20 mouse cellular contexts compared by ENCODE assay signal in the genomic region with DNA sequence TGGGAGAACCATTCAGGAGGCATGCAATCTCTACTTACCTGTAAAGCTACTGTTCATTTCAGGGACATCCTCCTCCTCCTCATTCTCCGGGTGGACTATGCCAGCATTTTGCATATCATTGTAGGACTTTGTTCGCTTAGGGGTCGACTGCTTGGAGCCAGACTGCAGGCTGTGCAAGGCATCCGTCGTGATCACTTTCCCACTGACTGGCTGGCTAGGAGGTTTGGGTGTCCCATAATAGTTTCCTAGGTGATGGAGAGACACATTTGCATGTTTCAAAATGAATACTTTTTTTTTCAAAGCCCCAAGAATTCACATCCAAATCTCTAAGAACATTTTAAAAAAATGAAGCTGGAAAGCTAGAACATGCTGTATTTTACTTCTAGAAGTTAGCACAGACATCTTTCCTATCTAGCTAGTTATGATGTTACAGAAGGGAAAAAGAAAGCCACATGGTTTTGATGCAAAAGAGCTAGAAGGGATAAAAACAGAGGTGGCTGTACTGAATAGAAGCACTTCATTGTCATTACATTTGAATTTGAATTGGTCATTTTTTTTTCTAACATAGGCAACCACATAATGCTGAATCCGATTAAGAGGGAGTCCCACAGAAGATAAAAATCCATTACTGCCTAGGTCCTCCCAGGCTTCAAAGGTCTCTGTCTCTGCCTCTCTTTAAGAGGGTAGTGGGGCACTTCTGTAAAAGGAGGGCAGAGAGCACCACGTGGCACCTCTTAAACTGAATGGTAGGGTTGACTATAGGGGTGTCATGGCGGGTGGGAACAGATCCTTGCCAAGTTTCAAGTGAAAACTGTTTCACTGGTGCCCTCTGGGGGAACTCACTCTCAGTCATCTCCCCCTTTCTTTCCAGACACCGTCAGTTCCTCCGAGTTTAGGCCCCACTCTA.
A peak's percentile ranks its signal among the peaks of the same experiment; 100 is the strongest.
DNase-seq lines count a peak whose midpoint lies in the region; ATAC-seq and TF ChIP-seq lines count a peak whose summit lies in the region.
"Had no signal": no experiment of that assay in that cellular context is flagged by ENCODE, and none has a peak within 500 bp of the region (broad histone marks: within the 10 kb centered on the region; RNA-seq: fewer than 3 reads in every experiment).

No protein-coding gene starts in this region.

- no peaks in the 10 kb centered on the region for H3K36me3 ChIP-seq in hindbrain, embryonic 12.5 days
- no peaks in the 10 kb centered on the region for H3K36me3 ChIP-seq in midbrain, embryonic 13.5 days
- H3K36me3 ChIP-seq: embryonic facial prominence, embryonic 12.5 days; lung, embryonic 15.5 days; stomach, embryonic 15.5 days had no signal

- peaks cover 7% of the 10 kb centered on the region; the same call in 1 of the 2 replicates for H3K4me1 ChIP-seq in cortical plate, adult 2 months (ENCODE audit: control insufficient read depth, insufficient read depth, low read length)
- H3K4me1 ChIP-seq in hindbrain, embryonic 12.5 days, result 0 out of 2 replicates have a peak, but pooled peaks cover 4% of the 10 kb centered on the region
- H3K4me1 ChIP-seq in midbrain, embryonic 13.5 days (replicated peaks), result peaks cover 14% of the 10 kb centered on the region
- H3K4me1 ChIP-seq: embryonic facial prominence, embryonic 12.5 days; lung, embryonic 15.5 days; stomach, embryonic 15.5 days had no signal

- peak; percentile 89 for DNase-seq in brain, embryonic 14.5 days (ENCODE audit: low read depth)
- DNase-seq in T-cell, adult 2 months (ENCODE audit: low spot score), result no peak
- DNase-seq in adrenal gland, adult 2 months, result no peak
- no peak for DNase-seq in cerebellum, adult 9-11 months
- no peak for DNase-seq in thymus, postnatal 10 days (ENCODE audit: low spot score in 2 of 2)
- DNase-seq: adrenal gland, postnatal 10 days; cerebellum, adult 8-10 months; gastrocnemius, postnatal 10 days; heart, postnatal 10 days; retina, postnatal 1 day; thymus, postnatal 14 days had no signal

- 30% methylated on average over 10 of the region's 10 CpGs for WGBS in hindbrain, embryonic 12.5 days
- 17% methylated on average over 10 of the region's 10 CpGs for WGBS in midbrain, embryonic 13.5 days

- no peak for TF ChIP-seq CTCF in brain, embryonic 14.5 days (IDR thresholded peaks at IDR 0.05; ENCODE audit: borderline replicate concordance, extremely low read depth, insufficient read depth, insufficient read length)
- TF ChIP-seq CTCF in cortical plate, adult 2 months (IDR thresholded peaks at IDR 0.05; ENCODE audit: extremely low read depth, insufficient read depth, low read length), result no peak

- peak overlapping the region; percentile 12; the same call in 1 of the 2 replicates for H3K4me3 ChIP-seq in cortical plate, adult 2 months (ENCODE audit: insufficient read depth, low read length)
- no peak overlapping the region for H3K4me3 ChIP-seq in hindbrain, embryonic 12.5 days
- H3K4me3 ChIP-seq in midbrain, embryonic 13.5 days (replicated peaks), result no peak overlapping the region
- H3K4me3 ChIP-seq: embryonic facial prominence, embryonic 12.5 days; lung, embryonic 15.5 days; myocyte; stomach, embryonic 15.5 days had no signal

- no peak for TF ChIP-seq POLR2A in brain, embryonic 14.5 days (IDR thresholded peaks at IDR 0.05; ENCODE audit: borderline replicate concordance, extremely low read depth, insufficient read depth, insufficient read length, poor library complexity, severe bottlenecking)
- no peak for TF ChIP-seq POLR2A in cortical plate, adult 2 months (IDR thresholded peaks at IDR 0.05; ENCODE audit: extremely low read depth, insufficient read depth, low read length)

- no peaks in the 10 kb centered on the region for H3K27me3 ChIP-seq in hindbrain, embryonic 12.5 days
- no peaks in the 10 kb centered on the region for H3K27me3 ChIP-seq in midbrain, embryonic 13.5 days
- H3K27me3 ChIP-seq: embryonic facial prominence, embryonic 12.5 days; lung, embryonic 15.5 days; stomach, embryonic 15.5 days had no signal

- ATAC-seq in hindbrain, embryonic 12.5 days (ENCODE audit: low FRiP score), result peak; percentile 95
- ATAC-seq in midbrain, embryonic 13.5 days, result peak; percentile 91
- ATAC-seq: CD4-positive, CD25-positive, alpha-beta regulatory T cell, adult 4 months had no signal

- H3K9ac ChIP-seq in hindbrain, embryonic 12.5 days, result no peak overlapping the region
- H3K9ac ChIP-seq in midbrain, embryonic 13.5 days (replicated peaks), result no peak overlapping the region
- H3K9ac ChIP-seq: embryonic facial prominence, embryonic 12.5 days; lung, embryonic 15.5 days; stomach, embryonic 15.5 days had no signal

- H3K4me2 ChIP-seq in hindbrain, embryonic 12.5 days (replicated peaks), result 0 out of 2 replicates have a peak overlapping the region, but pooled peaks have one; percentile 9
- H3K4me2 ChIP-seq in midbrain, embryonic 13.5 days (replicated peaks), result peak overlapping the region; percentile 11; the same call in 1 of the 2 replicates
- H3K4me2 ChIP-seq: embryonic facial prominence, embryonic 12.5 days; liver, embryonic 11.5 days; lung, embryonic 15.5 days; stomach, embryonic 15.5 days had no signal

- peak overlapping the region; percentile 81; the same call in 1 of the 2 replicates for H3K27ac ChIP-seq in cortical plate, adult 2 months (ENCODE audit: insufficient read depth, low read length)
- H3K27ac ChIP-seq in hindbrain, embryonic 12.5 days, result no peak overlapping the region
- peak overlapping the region; percentile 61 for H3K27ac ChIP-seq in midbrain, embryonic 13.5 days
- H3K27ac ChIP-seq: embryonic facial prominence, embryonic 12.5 days; lung, embryonic 15.5 days; stomach, embryonic 15.5 days had no signal

- no peaks in the 10 kb centered on the region for H3K9me3 ChIP-seq in hindbrain, embryonic 12.5 days (replicated peaks)
- H3K9me3 ChIP-seq in midbrain, embryonic 13.5 days, result no peaks in the 10 kb centered on the region
- H3K9me3 ChIP-seq: embryonic facial prominence, embryonic 12.5 days; lung, embryonic 15.5 days; stomach, embryonic 15.5 days had no signal
